Mouse (Mus musculus) hematopoietic stem cell, adult 5-6 weeks (primary cell): ENCODE data around the gene Bcl2l2. TPM values are rescaled to one million over a fixed set of nuclear protein-coding genes. Genes with fewer than 3 reads are reported as not detected.

Source experiments
- ATAC-seq, 2 experiments: fragments of 125-278 bp in 1 of 2; replicated peaks in 1 of 2; 2 replicates each; pipeline ENCODE4 v1.8.0; 2016 to 2017; ENCODE audit warnings: inconsistent platforms in 2 of 2, mild to moderate bottlenecking in 2 of 2, moderate number of reproducible peaks in 2 of 2, low read depth in 1 of 2, moderate TSS enrichment in 1 of 2; ENCODE audit not compliant: low FRiP score in 2 of 2, poor library complexity in 2 of 2, severe bottlenecking in 2 of 2, insufficient read depth in 1 of 2, low TSS enrichment in 1 of 2
- total RNA-seq: library from RNA; stranded (forward); fragments of 172-1452, 232-1000 nt; gene quantifications from 2 replicates; pipeline ENCODE4 v1.2.3, GENCODE M21; 2017

The Bcl2l2 gene
- total RNA-seq, 1 experiment from 2014 or later: 6.1 TPM

- peak; percentile 52 to 75 for ATAC-seq
Observed at GRCm38 (mm10) chr14:54877048-54877715, 6.0 kb upstream of the Bcl2l2 start, which contains the start of gene Ppp1r3e. Gene Ppp1r3e (minus strand): TSS chr14:54877550.

- 0 out of 4 replicates have a peak, but pooled peaks of 1 of the 2 experiments have one; percentile 14 for ATAC-seq
Observed at GRCm38 (mm10) chr14:54884022-54884712, 990 bp downstream of the Bcl2l2 start.

- no peak for ATAC-seq
Observed at GRCm38 (mm10) chr14:54885309-54885708, 2.1 kb downstream of the Bcl2l2 start.

- ATAC-seq: no peak
Observed at GRCm38 (mm10) chr14:54892200-54892599, 9.0 kb downstream of the Bcl2l2 start, which contains the start of gene Pabpn1. Gene Pabpn1 (plus strand): TSS chr14:54892500.

- peak; percentile 98 to 99 for ATAC-seq
Observed at GRCm38 (mm10) chr14:54893651-54894181, 10.5 kb downstream of the Bcl2l2 start.

- ATAC-seq: peak in 1 of 2 experiments; percentile 11; a peak in 1 of 4 replicates
Observed at GRCm38 (mm10) chr14:54894296-54895151, 11.3 kb downstream of the Bcl2l2 start.

- ATAC-seq: no peak
Observed at GRCm38 (mm10) chr14:54897445-54897844, 14.3 kb downstream of the Bcl2l2 start.

GRCm38 (mm10) chr14:54900383-54900782 is 17.2 kb downstream of the Bcl2l2 start:
- ATAC-seq: peak; percentile 70 to 77

GRCm38 (mm10) chr14:54903641-54904040 is 20.5 kb downstream of the Bcl2l2 start:
- no peak for ATAC-seq

- ATAC-seq: no peak
Observed at GRCm38 (mm10) chr14:54908682-54909081, 25.5 kb downstream of the Bcl2l2 start.

GRCm38 (mm10) chr14:54912109-54912850 is 29.1 kb downstream of the Bcl2l2 start:
- no peak for ATAC-seq

- peak; percentile 76 to 89 for ATAC-seq
Observed at GRCm38 (mm10) chr14:54912886-54913285, 29.7 kb downstream of the Bcl2l2 start, which contains the start of gene Slc22a17. Gene Slc22a17 (minus strand): TSS chr14:54913132.

GRCm38 (mm10) chr14:54913343-54913742 is 30.2 kb downstream of the Bcl2l2 start:
- no peak for ATAC-seq

- ATAC-seq: no peak
Observed at GRCm38 (mm10) chr14:54920076-54920685, 37.0 kb downstream of the Bcl2l2 start.

- ATAC-seq: no peak
Observed at GRCm38 (mm10) chr14:54924641-54925348, 41.6 kb downstream of the Bcl2l2 start.
